Mouse (Mus musculus): ENCODE results near the gene Bsx. TPM values are rescaled to one million over a fixed set of nuclear protein-coding genes. Genes with fewer than 3 reads are reported as not detected.
A peak's percentile ranks its signal among the peaks of the same experiment; 100 is the strongest.

Bsx gene
- polyA plus RNA-seq, 1 experiment = not detected

DNA sequence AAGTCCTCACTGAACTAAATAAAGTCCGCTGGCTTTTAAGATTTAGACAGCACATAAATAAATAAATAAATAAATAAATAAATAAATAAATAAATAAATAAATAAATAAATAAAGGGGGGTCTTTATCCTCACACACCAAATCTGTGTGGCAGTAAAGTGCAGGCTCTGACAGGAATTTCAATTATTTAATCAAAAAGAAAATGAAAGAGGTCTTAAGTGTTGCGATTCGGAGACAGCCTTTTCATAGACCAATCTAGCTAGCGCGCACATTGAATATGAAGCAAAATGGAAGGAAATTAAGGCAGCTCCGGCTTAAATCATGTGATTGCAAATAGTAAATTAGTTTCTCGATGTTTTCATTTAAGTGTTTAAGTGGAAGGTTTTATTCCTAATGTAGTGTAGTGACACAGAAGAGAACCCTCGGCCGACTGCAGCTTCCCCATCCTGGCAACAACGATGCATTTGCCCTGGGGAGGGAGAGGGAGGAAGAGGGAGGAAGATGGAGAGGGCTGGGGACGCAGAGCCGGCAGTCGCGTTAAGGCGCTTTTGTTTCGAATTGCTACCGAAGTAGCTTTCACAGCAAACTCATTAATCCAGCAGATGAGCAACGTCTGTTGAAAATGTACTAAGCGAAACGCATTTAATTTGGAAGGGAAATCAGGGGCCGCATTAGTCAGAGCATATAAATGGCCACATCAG lies 15.3 kb upstream of the Bsx start:
- Histone ChIP-seq H3K4me3 (ENCODE audit: insufficient read depth, low read depth, low read length) (peak overlapping the region; percentile 46), H3K27ac (ENCODE audit: insufficient read depth, low read depth, low read length) (no peak overlapping the region), H3K27me3 (replicated peaks; ENCODE audit: control insufficient read depth, insufficient read depth, low read length) (no peaks in the 10 kb centered on the region; the same call in 1 of the 2 replicates), H3K4me1 (ENCODE audit: control insufficient read depth, insufficient read depth, low read length) (peaks cover 3% of the 10 kb centered on the region; the same call in 1 of the 2 replicates), H3K36me3 (ENCODE audit: control insufficient read depth, insufficient read depth, low read length) (no peaks in the 10 kb centered on the region)
- WGBS = 9% methylated on average over 21 of the region's 21 CpGs
- no peak for TF ChIP-seq CTCF (conservative IDR thresholded peaks at IDR 0.05; ENCODE audit: insufficient read depth, insufficient read length, low read depth, low read length)
- no peak for TF ChIP-seq POLR2A (IDR thresholded peaks at IDR 0.05; ENCODE audit: low read depth, low read length)
- no peak for DNase-seq

- DNase-seq = no peak
- H3K36me3 ChIP-seq (ENCODE audit: control insufficient read depth, insufficient read depth, low read length) = no peaks in the 10 kb centered on the region
- TF ChIP-seq POLR2A (IDR thresholded peaks at IDR 0.05; ENCODE audit: low read depth, low read length) (no peak), CTCF (conservative IDR thresholded peaks at IDR 0.05; ENCODE audit: insufficient read depth, insufficient read length, low read depth, low read length) (no peak)
- H3K4me1 ChIP-seq (ENCODE audit: control insufficient read depth, insufficient read depth, low read length) = peaks cover 3% of the 10 kb centered on the region; the same call in 1 of the 2 replicates
- H3K27ac ChIP-seq (ENCODE audit: insufficient read depth, low read depth, low read length) = no peak overlapping the region
- WGBS = 19% methylated on average over 9 of the region's 9 CpGs
- H3K4me3 ChIP-seq (ENCODE audit: insufficient read depth, low read depth, low read length) = no peak overlapping the region
- H3K27me3 ChIP-seq (replicated peaks; ENCODE audit: control insufficient read depth, insufficient read depth, low read length) = no peaks in the 10 kb centered on the region; the same call in 1 of the 2 replicates
These were observed 14.7 kb upstream of the Bsx start for GRCm38 (mm10) chr9:40859196-40859595.

DNA sequence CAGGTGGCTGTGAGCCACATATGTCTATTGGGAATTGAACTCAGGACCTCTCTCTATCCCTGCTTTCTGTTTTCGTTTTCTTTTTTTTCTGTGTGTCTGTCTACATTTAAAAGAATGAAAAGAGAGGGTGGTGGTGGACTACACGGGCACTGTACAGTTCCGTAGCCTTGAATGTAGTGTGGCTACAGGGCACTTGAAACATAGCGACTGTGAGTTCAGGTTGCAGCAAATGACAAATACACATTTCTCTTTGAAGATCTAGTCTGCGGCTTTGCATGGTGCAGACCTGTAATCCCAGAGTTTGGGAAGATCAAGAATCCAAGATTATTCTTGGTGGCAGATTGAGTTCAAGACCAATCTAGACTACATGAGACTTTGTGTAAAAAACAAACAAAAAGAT lies 3.6 kb upstream of the Bsx start:
- no peaks in the 10 kb centered on the region for H3K4me1 ChIP-seq (ENCODE audit: control insufficient read depth, insufficient read depth, low read length)
- H3K27me3 ChIP-seq (replicated peaks; ENCODE audit: control insufficient read depth, insufficient read depth, low read length) = 0 out of 2 replicates have a peak, but pooled peaks cover 1% of the 10 kb centered on the region
- H3K27ac ChIP-seq (ENCODE audit: insufficient read depth, low read depth, low read length) = no peak overlapping the region
- no peak for TF ChIP-seq CTCF (conservative IDR thresholded peaks at IDR 0.05; ENCODE audit: insufficient read depth, insufficient read length, low read depth, low read length)
- TF ChIP-seq POLR2A (IDR thresholded peaks at IDR 0.05; ENCODE audit: low read depth, low read length) = no peak
- DNase-seq = no peak
- WGBS = 74% methylated on average over 5 of the region's 5 CpGs
- H3K36me3 ChIP-seq (ENCODE audit: control insufficient read depth, insufficient read depth, low read length) = no peaks in the 10 kb centered on the region
- H3K4me3 ChIP-seq (ENCODE audit: insufficient read depth, low read depth, low read length) = no peak overlapping the region

- no peak for DNase-seq
- 3% methylated on average over 34 of the region's 34 CpGs for WGBS
- TF ChIP-seq POLR2A (IDR thresholded peaks at IDR 0.05; ENCODE audit: low read depth, low read length) (no peak), CTCF (conservative IDR thresholded peaks at IDR 0.05; ENCODE audit: insufficient read depth, insufficient read length, low read depth, low read length) (no peak)
These were observed 2.4 kb upstream of the Bsx start for GRCm38 (mm10) chr9:40871369-40872155.

GRCm38 (mm10) chr9:40872156-40872478 lies 1.8 kb upstream of the Bsx start:
- 4% methylated on average over 8 of the region's 8 CpGs for WGBS
- H3K27me3 ChIP-seq (replicated peaks; ENCODE audit: control insufficient read depth, insufficient read depth, low read length) = peaks cover 3% of the 10 kb centered on the region; the same call in 1 of the 2 replicates
- H3K4me3 ChIP-seq (ENCODE audit: insufficient read depth, low read depth, low read length) = peak overlapping the region; percentile 3; the same call in 1 of the 2 replicates
- peak; percentile 7 for DNase-seq
- no peaks in the 10 kb centered on the region for H3K4me1 ChIP-seq (ENCODE audit: control insufficient read depth, insufficient read depth, low read length)
- TF ChIP-seq CTCF (conservative IDR thresholded peaks at IDR 0.05; ENCODE audit: insufficient read depth, insufficient read length, low read depth, low read length) (peak; percentile 18; the same call in 1 of the 2 replicates), POLR2A (IDR thresholded peaks at IDR 0.05; ENCODE audit: low read depth, low read length) (no peak)
- H3K27ac ChIP-seq (ENCODE audit: insufficient read depth, low read depth, low read length) = no peak overlapping the region
- no peaks in the 10 kb centered on the region for H3K36me3 ChIP-seq (ENCODE audit: control insufficient read depth, insufficient read depth, low read length)

More at GRCm38 (mm10) chr9:40871369-40872155, 2.4 kb upstream of the Bsx start:
- Histone ChIP-seq H3K27me3 (replicated peaks; ENCODE audit: control insufficient read depth, insufficient read depth, low read length) (peaks cover 3% of the 10 kb centered on the region; the same call in 1 of the 2 replicates), H3K4me1 (ENCODE audit: control insufficient read depth, insufficient read depth, low read length) (no peaks in the 10 kb centered on the region), H3K36me3 (ENCODE audit: control insufficient read depth, insufficient read depth, low read length) (no peaks in the 10 kb centered on the region), H3K27ac (ENCODE audit: insufficient read depth, low read depth, low read length) (no peak overlapping the region), H3K4me3 (ENCODE audit: insufficient read depth, low read depth, low read length) (peak overlapping the region; percentile 3; the same call in 1 of the 2 replicates)

GRCm38 (mm10) chr9:40874961-40875360 lies 1.0 kb downstream of the Bsx start:
- H3K4me3 ChIP-seq (ENCODE audit: insufficient read depth, low read depth, low read length) = no peak overlapping the region
- H3K27me3 ChIP-seq (replicated peaks; ENCODE audit: control insufficient read depth, insufficient read depth, low read length) = peaks cover 3% of the 10 kb centered on the region; the same call in 1 of the 2 replicates
- DNase-seq = no peak
- 3% methylated on average over 4 of the region's 4 CpGs for WGBS
- no peak for TF ChIP-seq POLR2A (IDR thresholded peaks at IDR 0.05; ENCODE audit: low read depth, low read length)
- no peak for TF ChIP-seq CTCF (conservative IDR thresholded peaks at IDR 0.05; ENCODE audit: insufficient read depth, insufficient read length, low read depth, low read length)
- H3K4me1 ChIP-seq (ENCODE audit: control insufficient read depth, insufficient read depth, low read length) = no peaks in the 10 kb centered on the region
- H3K27ac ChIP-seq (ENCODE audit: insufficient read depth, low read depth, low read length) = no peak overlapping the region
- H3K36me3 ChIP-seq (ENCODE audit: control insufficient read depth, insufficient read depth, low read length) = no peaks in the 10 kb centered on the region

DNA sequence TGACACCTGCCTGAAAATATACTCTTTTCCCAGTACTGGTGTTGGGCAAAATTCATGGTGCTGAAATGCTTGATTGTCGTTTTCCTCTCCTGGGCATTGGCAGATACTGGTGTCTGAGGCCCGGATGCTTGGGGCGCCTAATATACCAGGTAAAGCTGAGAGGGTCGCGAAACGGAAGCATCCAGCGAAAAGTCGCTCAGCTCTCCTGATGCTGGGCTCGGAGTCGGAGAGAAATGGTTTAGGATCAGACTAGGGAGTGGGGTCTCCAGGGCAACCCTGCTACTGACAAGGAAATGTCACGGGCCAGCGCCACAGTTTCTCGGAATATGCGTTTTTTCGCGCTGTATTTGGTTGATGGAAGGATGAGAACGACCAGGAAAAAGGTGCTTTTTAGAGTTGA lies 1.5 kb downstream of the Bsx start:
- WGBS = 3% methylated on average over 17 of the region's 17 CpGs
- Histone ChIP-seq H3K4me3 (ENCODE audit: insufficient read depth, low read depth, low read length) (no peak overlapping the region), H3K36me3 (ENCODE audit: control insufficient read depth, insufficient read depth, low read length) (no peaks in the 10 kb centered on the region), H3K4me1 (ENCODE audit: control insufficient read depth, insufficient read depth, low read length) (no peaks in the 10 kb centered on the region), H3K27me3 (replicated peaks; ENCODE audit: control insufficient read depth, insufficient read depth, low read length) (peaks cover 3% of the 10 kb centered on the region; the same call in 1 of the 2 replicates), H3K27ac (ENCODE audit: insufficient read depth, low read depth, low read length) (no peak overlapping the region)
- TF ChIP-seq CTCF (conservative IDR thresholded peaks at IDR 0.05; ENCODE audit: insufficient read depth, insufficient read length, low read depth, low read length) = no peak
- no peak for TF ChIP-seq POLR2A (IDR thresholded peaks at IDR 0.05; ENCODE audit: low read depth, low read length)
- no peak for DNase-seq
